Comparison of ENCODE assay signal across 20 mouse cellular contexts in the genomic region with DNA sequence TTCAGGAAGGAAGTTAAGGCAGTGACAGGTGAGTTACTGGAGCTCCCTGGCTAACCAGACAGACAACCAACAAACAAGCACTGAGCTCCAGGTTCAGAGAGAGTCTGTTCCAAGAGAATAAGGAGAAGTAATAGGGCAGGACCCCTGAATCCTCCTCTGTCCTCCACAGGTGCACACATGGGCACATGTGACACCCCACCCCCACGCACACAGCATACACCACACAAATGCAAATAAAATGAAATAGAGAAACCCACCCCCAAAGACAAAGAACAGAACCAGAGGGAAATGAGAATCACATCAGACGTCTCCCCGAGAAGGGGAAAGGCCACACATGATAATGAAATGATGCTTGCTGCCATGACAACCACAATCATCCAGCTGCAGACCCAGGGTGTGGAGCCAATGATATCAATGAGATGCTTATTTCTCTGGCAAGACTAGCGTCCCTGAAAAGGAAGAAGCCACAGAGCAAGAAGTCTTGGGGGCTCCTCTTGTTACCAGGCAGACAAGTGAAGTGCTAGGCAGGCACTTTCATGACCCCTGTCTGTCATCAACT. TPM values are rescaled to one million over a fixed set of nuclear protein-coding genes. Genes with fewer than 3 reads are reported as not detected.
A peak's percentile ranks its signal among the peaks of the same experiment; 100 is the strongest.
DNase-seq lines count a peak whose midpoint lies in the region; ATAC-seq and TF ChIP-seq lines count a peak whose summit lies in the region.
"Had no signal": no experiment of that assay in that cellular context is flagged by ENCODE, and none has a peak within 500 bp of the region (broad histone marks: within the 10 kb centered on the region; RNA-seq: fewer than 3 reads in every experiment).

No protein-coding gene starts in this region.

- H3K9me3 ChIP-seq in midbrain, embryonic 11.5 days (ENCODE audit: control insufficient read depth, low read length), result no peaks in the 10 kb centered on the region
- no peaks in the 10 kb centered on the region for H3K9me3 ChIP-seq in midbrain, embryonic 10.5 days (replicated peaks)
- no peaks in the 10 kb centered on the region for H3K9me3 ChIP-seq in forebrain, embryonic 15.5 days
- no peaks in the 10 kb centered on the region for H3K9me3 ChIP-seq in hindbrain, postnatal 0 days (ENCODE audit: low read length)
- no peaks in the 10 kb centered on the region for H3K9me3 ChIP-seq in midbrain, postnatal 0 days (ENCODE audit: low read length)
- H3K9me3 ChIP-seq: heart, embryonic 10.5 days; liver, embryonic 13.5 days; megakaryocyte, embryonic 14.5 days; neural tube, embryonic 12.5 days had no signal

- no peak overlapping the region for H3K4me3 ChIP-seq in midbrain, embryonic 11.5 days (ENCODE audit: low read depth, low read length)
- H3K4me3 ChIP-seq in midbrain, embryonic 10.5 days, result no peak overlapping the region
- no peak overlapping the region for H3K4me3 ChIP-seq in forebrain, embryonic 15.5 days
- H3K4me3 ChIP-seq in hindbrain, postnatal 0 days (ENCODE audit: low read length), result no peak overlapping the region
- no peak overlapping the region for H3K4me3 ChIP-seq in midbrain, postnatal 0 days (ENCODE audit: low read depth, low read length)
- H3K4me3 ChIP-seq: gastrocnemius, adult 2 months; heart, embryonic 10.5 days; liver, embryonic 13.5 days; megakaryocyte, embryonic 14.5 days; neural tube, embryonic 12.5 days had no signal

- H3K27ac ChIP-seq in midbrain, embryonic 11.5 days (ENCODE audit: low read depth, low read length), result no peak overlapping the region
- H3K27ac ChIP-seq in midbrain, embryonic 10.5 days (replicated peaks), result no peak overlapping the region
- H3K27ac ChIP-seq in forebrain, embryonic 15.5 days (replicated peaks), result peak overlapping the region; percentile 72
- H3K27ac ChIP-seq in hindbrain, postnatal 0 days, result no peak overlapping the region
- peak overlapping the region; percentile 38 for H3K27ac ChIP-seq in midbrain, postnatal 0 days (ENCODE audit: low read depth, low read length)
- H3K27ac ChIP-seq: gastrocnemius, adult 2 months; heart, embryonic 10.5 days; liver, embryonic 13.5 days; neural tube, embryonic 12.5 days had no signal

- H3K9ac ChIP-seq in midbrain, embryonic 11.5 days (ENCODE audit: low read length), result no peak overlapping the region
- H3K9ac ChIP-seq in forebrain, embryonic 15.5 days (replicated peaks), result no peak overlapping the region
- H3K9ac ChIP-seq in hindbrain, postnatal 0 days (replicated peaks; ENCODE audit: low read length), result no peak overlapping the region
- H3K9ac ChIP-seq in midbrain, postnatal 0 days (replicated peaks; ENCODE audit: low read length, poor library complexity, severe bottlenecking), result no peak overlapping the region
- H3K9ac ChIP-seq: liver, embryonic 13.5 days; neural tube, embryonic 12.5 days had no signal

- 0 out of 2 replicates have a peak, but pooled peaks cover 2% of the 10 kb centered on the region for H3K4me1 ChIP-seq in midbrain, embryonic 11.5 days (ENCODE audit: control insufficient read depth, insufficient read depth, low read length)
- H3K4me1 ChIP-seq in midbrain, embryonic 10.5 days, result peaks cover 18% of the 10 kb centered on the region
- peaks cover 17% of the 10 kb centered on the region for H3K4me1 ChIP-seq in forebrain, embryonic 15.5 days
- H3K4me1 ChIP-seq in hindbrain, postnatal 0 days (ENCODE audit: insufficient read depth, low read length), result no peaks in the 10 kb centered on the region
- peaks cover 8% of the 10 kb centered on the region; the same call in 1 of the 2 replicates for H3K4me1 ChIP-seq in midbrain, postnatal 0 days (ENCODE audit: insufficient read depth, low read length)
- H3K4me1 ChIP-seq: liver, embryonic 13.5 days; neural tube, embryonic 12.5 days had no signal

- no peak overlapping the region for H3K4me2 ChIP-seq in midbrain, embryonic 11.5 days
- no peak overlapping the region for H3K4me2 ChIP-seq in forebrain, embryonic 15.5 days (replicated peaks)
- H3K4me2 ChIP-seq in hindbrain, postnatal 0 days (ENCODE audit: low read depth, low read length), result no peak overlapping the region
- H3K4me2 ChIP-seq in midbrain, postnatal 0 days (ENCODE audit: low read depth, low read length, poor library complexity, severe bottlenecking), result no peak overlapping the region
- H3K4me2 ChIP-seq: liver, embryonic 13.5 days; neural tube, embryonic 12.5 days had no signal

- 42% methylated on average over 4 of the region's 4 CpGs for WGBS in midbrain, embryonic 11.5 days
- WGBS in midbrain, embryonic 10.5 days, result 56% methylated on average over 4 of the region's 4 CpGs
- 43% methylated on average over 4 of the region's 4 CpGs for WGBS in forebrain, embryonic 15.5 days
- WGBS in hindbrain, postnatal 0 days, result 27% methylated on average over 4 of the region's 4 CpGs
- WGBS in midbrain, postnatal 0 days, result 26% methylated on average over 4 of the region's 4 CpGs

- H3K36me3 ChIP-seq in midbrain, embryonic 11.5 days (ENCODE audit: control insufficient read depth, insufficient read depth, low read length), result no peaks in the 10 kb centered on the region
- no peaks in the 10 kb centered on the region for H3K36me3 ChIP-seq in midbrain, embryonic 10.5 days
- H3K36me3 ChIP-seq in forebrain, embryonic 15.5 days, result no peaks in the 10 kb centered on the region
- H3K36me3 ChIP-seq in hindbrain, postnatal 0 days (ENCODE audit: insufficient read depth, low read length), result no peaks in the 10 kb centered on the region
- no peaks in the 10 kb centered on the region for H3K36me3 ChIP-seq in midbrain, postnatal 0 days (ENCODE audit: insufficient read depth, low read length)
- H3K36me3 ChIP-seq: heart, embryonic 10.5 days; liver, embryonic 13.5 days; neural tube, embryonic 12.5 days had no signal

- DNase-seq in midbrain, embryonic 11.5 days (ENCODE audit: low spot score, missing footprints), result peak; percentile 72
- no peak for DNase-seq in midbrain, embryonic 10.5 days (ENCODE audit: low spot score)
- DNase-seq in hindbrain, postnatal 0 days (ENCODE audit: low spot score), result peak; percentile 40
- DNase-seq in midbrain, postnatal 0 days (ENCODE audit: low spot score), result peak; percentile 12
- DNase-seq in lung, postnatal 14 days, result no peak
- DNase-seq in right cerebral cortex, postnatal 25 days, result no peak
- DNase-seq in layer of hippocampus, adult 18-20 months (ENCODE audit: low spot score in 2 of 2), result no peak
- DNase-seq: adrenal gland, postnatal 10 days; cerebellum, adult 9-11 months; gastrocnemius, adult 2 months; kidney, adult 9 months; kidney, postnatal 25 days; liver, embryonic 13.5 days; lung, adult 2 months; right cerebral cortex, postnatal 14 days had no signal

- ATAC-seq in midbrain, embryonic 11.5 days (ENCODE audit: low FRiP score), result 0 out of 2 replicates have a peak, but pooled peaks have one; percentile 14
- peak; percentile 70 for ATAC-seq in forebrain, embryonic 15.5 days (replicated peaks)
- ATAC-seq in hindbrain, postnatal 0 days, result peak; percentile 45; the same call in 1 of the 2 replicates
- peak; percentile 58 for ATAC-seq in midbrain, postnatal 0 days (ENCODE audit: low FRiP score)
- ATAC-seq: intestine, embryonic 16.5 days had no signal

- H3K27me3 ChIP-seq in midbrain, embryonic 11.5 days (ENCODE audit: control insufficient read depth, insufficient read depth, low read length), result no peaks in the 10 kb centered on the region
- H3K27me3 ChIP-seq in midbrain, embryonic 10.5 days (ENCODE audit: low read depth, poor library complexity, severe bottlenecking), result no peaks in the 10 kb centered on the region
- no peaks in the 10 kb centered on the region for H3K27me3 ChIP-seq in forebrain, embryonic 15.5 days
- no peaks in the 10 kb centered on the region for H3K27me3 ChIP-seq in hindbrain, postnatal 0 days (ENCODE audit: insufficient read depth, low read length)
- no peaks in the 10 kb centered on the region for H3K27me3 ChIP-seq in midbrain, postnatal 0 days (ENCODE audit: insufficient read depth, low read length)
- H3K27me3 ChIP-seq: liver, embryonic 13.5 days; neural tube, embryonic 12.5 days had no signal

- no peak for TF ChIP-seq CTCF in hindbrain, postnatal 0 days (IDR thresholded peaks at IDR 0.05; ENCODE audit: low read depth)
- no peak for TF ChIP-seq CTCF in midbrain, postnatal 0 days (IDR thresholded peaks at IDR 0.05)

RNA-seq across cellular contexts. Expression of gene Pomgnt2, which starts 39.7 kb away (rescaled TPM):
- 8.9 and 9.7 TPM in 2 replicates for polyA plus RNA-seq in midbrain, embryonic 11.5 days (2014; fragmentation: Nextera tagmentation; extraction: Ambion mirVana)
- polyA plus RNA-seq in midbrain, embryonic 10.5 days (2016; fragmentation: Nextera tagmentation; extraction: Ambion mirVana), result 13.1 and 14.6 TPM in 2 replicates
- 23.9 and 28.3 TPM in 2 replicates for polyA plus RNA-seq in forebrain, embryonic 15.5 days (2015; fragmentation: Nextera tagmentation; extraction: Ambion mirVana)
- total RNA-seq in hindbrain, postnatal 0 days (2014; rRNA removed), result 106 and 264 TPM in 2 replicates
- 33.0 and 33.2 TPM in 2 replicates for polyA plus RNA-seq in hindbrain, postnatal 0 days (2015; fragmentation: Nextera tagmentation; extraction: Ambion mirVana)
- 49.7 and 53.4 TPM in 2 replicates for total RNA-seq in midbrain, postnatal 0 days (2014; rRNA removed)
- polyA plus RNA-seq in midbrain, postnatal 0 days (2015; fragmentation: Nextera tagmentation; extraction: Ambion mirVana), result 38.5 and 41.8 TPM in 2 replicates
- 10 to 100 TPM; 45.4 to 45.5 TPM for total RNA-seq in layer of hippocampus, adult 18-20 months (2021)

Comparison
In these comparisons a context has a peak if more than half of its experiments do, and no peak if none do; other contexts are left out.
1. DNase-seq: peak in midbrain, embryonic 11.5 days (single experiment), hindbrain, postnatal 0 days (single experiment) and midbrain, postnatal 0 days (single experiment); none in midbrain, embryonic 10.5 days (single experiment), lung, postnatal 14 days (single experiment), right cerebral cortex, postnatal 25 days (single experiment) and layer of hippocampus, adult 18-20 months (0 of 2).
2. H3K27ac ChIP-seq: peak in forebrain, embryonic 15.5 days (single experiment) and midbrain, postnatal 0 days (single experiment); none in midbrain, embryonic 11.5 days (single experiment), midbrain, embryonic 10.5 days (single experiment) and hindbrain, postnatal 0 days (single experiment).
3. ATAC-seq: peak in every context shown above with its lines; median percentile 70 in forebrain, embryonic 15.5 days; 58 in midbrain, postnatal 0 days; 45 in hindbrain, postnatal 0 days; 14 in midbrain, embryonic 11.5 days.